Mouse (Mus musculus) cortical plate, adult 2 months (tissue): ENCODE results near the gene Dtx4.

ENCODE experiments used
- CTCF ChIP-seq: fragments of 200-500 bp; IDR thresholded peaks from 2 replicates; pipeline ENCODE4 v1.5.1; 2011; ENCODE audit warnings: mild to moderate bottlenecking, control low read depth, low read length; ENCODE audit not compliant: insufficient read depth; ENCODE audit errors: extremely low read depth
- POLR2A ChIP-seq: fragments of 200-500 bp; IDR thresholded peaks from 2 replicates; pipeline ENCODE4 v1.6.1; 2011; ENCODE audit warnings: mild to moderate bottlenecking, low read length, control low read depth; ENCODE audit not compliant: insufficient read depth; ENCODE audit errors: extremely low read depth

DNA sequence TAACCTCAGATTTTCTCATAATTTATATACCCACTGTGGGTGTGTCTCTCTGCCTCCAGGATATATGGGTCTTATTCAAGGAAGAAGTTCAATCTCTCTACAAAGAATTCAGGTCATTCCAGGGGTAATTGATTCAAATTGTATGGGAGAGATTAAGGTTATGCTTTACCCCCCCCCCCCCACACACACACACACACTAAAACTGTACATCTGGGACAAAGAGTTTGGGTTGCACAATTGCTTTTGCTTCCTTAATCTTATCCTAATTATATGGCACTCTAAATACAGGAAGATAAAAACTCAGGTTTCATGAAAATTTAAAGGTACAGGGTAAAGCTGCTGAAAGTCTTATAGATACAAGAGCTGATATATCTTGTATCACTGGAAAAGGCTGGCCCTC, 35.9 kb upstream of the Dtx4 start:
- TF ChIP-seq CTCF (no peak), POLR2A (no peak)
